Mouse (Mus musculus) kidney, adult 2 months (tissue): ENCODE results near the gene Zfp937. TPM values are rescaled to one million over a fixed set of nuclear protein-coding genes. Genes with fewer than 3 reads are reported as not detected.
"Not testable (repeated sequence)": the region's sequence is repeated elsewhere in the genome, so short reads cannot be mapped to it uniquely, and the experiment has no call there.

ENCODE experiments used
- DNase-seq: peaks from one replicate; pipeline ENCODE4 v3.0.0; 2021
- H3K27ac ChIP-seq: fragments of 200-500 bp; 2 replicates; pipeline ENCODE4 v1.5.1; 2012; ENCODE audit warnings: low read depth, low read length, control low read depth, inconsistent platforms; ENCODE audit not compliant: insufficient read depth
- H3K27me3 ChIP-seq: fragments of 200-500 bp; replicated peaks from 2 replicates; pipeline ENCODE4 v1.6.1; 2012; ENCODE audit warnings: mild to moderate bottlenecking, moderate library complexity, low read length, inconsistent platforms; ENCODE audit not compliant: control insufficient read depth, insufficient read depth
- H3K36me3 ChIP-seq: fragments of 200-500 bp; 2 replicates; pipeline ENCODE4 v1.6.1; 2012; ENCODE audit warnings: mild to moderate bottlenecking, moderate library complexity, low read length, inconsistent platforms; ENCODE audit not compliant: control insufficient read depth, insufficient read depth
- H3K4me1 ChIP-seq: fragments of 200-500 bp; 2 replicates; pipeline ENCODE4 v1.6.1; 2011; ENCODE audit warnings: low read length; ENCODE audit not compliant: control insufficient read depth, insufficient read depth
- H3K4me3 ChIP-seq: fragments of 200-500 bp; 2 replicates; pipeline ENCODE4 v1.5.1; 2011; ENCODE audit warnings: mild to moderate bottlenecking, low read depth, low read length, control low read depth; ENCODE audit not compliant: insufficient read depth
- CTCF ChIP-seq: fragments of 200-500 bp; conservative IDR thresholded peaks from 2 replicates; pipeline ENCODE4 v1.5.1; 2011; ENCODE audit warnings: low read depth, mild to moderate bottlenecking, control low read depth, low read length, moderate library complexity, mixed read lengths; ENCODE audit not compliant: insufficient read depth, insufficient read length
- POLR2A ChIP-seq: fragments of 200-500 bp; IDR thresholded peaks from one replicate; pipeline ENCODE4 v1.6.1; 2011; ENCODE audit warnings: low read depth, low read length, control low read depth
- WGBS: fragments of 180-500 bp; shearing (Covaris S2); methylation state at CpG from one replicate; pipeline ENCODE4 v1.1.7; 2018; 5-methylcytosine and 5-hydroxymethylcytosine counted together
- polyA plus RNA-seq: library from polyadenylated mRNA; depleted of rRNA; stranded (reverse); fragments of >200 nt; gene quantifications from 2 replicates; pipeline ENCODE4 v1.2.3, GENCODE M21; 2012; rRNA removed

Gene Zfp937
- 0.38 and 0.41 TPM in 2 replicates for polyA plus RNA-seq

- not testable (repeated sequence) for H3K4me1 ChIP-seq, H3K27me3 ChIP-seq, H3K36me3 ChIP-seq, H3K27ac ChIP-seq
- H3K4me3 ChIP-seq: peak within 1 kb of the TSS; percentile 64
- 1% methylated on average over 15 of the region's 15 CpGs for WGBS
- peak; percentile 95 for DNase-seq
These were observed at the start of gene Zfp937 for GRCm38 (mm10) chr2:150217600-150218362. TSS of gene Zfp937 (plus strand) at chr2:150218073.

GRCm38 (mm10) chr2:150173833-150174232 lies 44.0 kb upstream of the Zfp937 start:
- TF ChIP-seq CTCF (no peak), POLR2A (no peak)
- H3K4me1 ChIP-seq: no peaks in the 10 kb centered on the region
- H3K4me3 ChIP-seq: no peak overlapping the region
- no peak overlapping the region for H3K27ac ChIP-seq
- H3K27me3 ChIP-seq: no peaks in the 10 kb centered on the region
- DNase-seq: no peak
- no peaks in the 10 kb centered on the region for H3K36me3 ChIP-seq

GRCm38 (mm10) chr2:150179579-150179978 lies 38.3 kb upstream of the Zfp937 start, which contains the start of gene Gm10770:
TSS of gene Gm10770 (minus strand) at chr2:150179679.
- DNase-seq, H3K4me3 ChIP-seq: not testable (repeated sequence)
- 76% methylated on average over 4 of the region's 4 CpGs for WGBS

DNA sequence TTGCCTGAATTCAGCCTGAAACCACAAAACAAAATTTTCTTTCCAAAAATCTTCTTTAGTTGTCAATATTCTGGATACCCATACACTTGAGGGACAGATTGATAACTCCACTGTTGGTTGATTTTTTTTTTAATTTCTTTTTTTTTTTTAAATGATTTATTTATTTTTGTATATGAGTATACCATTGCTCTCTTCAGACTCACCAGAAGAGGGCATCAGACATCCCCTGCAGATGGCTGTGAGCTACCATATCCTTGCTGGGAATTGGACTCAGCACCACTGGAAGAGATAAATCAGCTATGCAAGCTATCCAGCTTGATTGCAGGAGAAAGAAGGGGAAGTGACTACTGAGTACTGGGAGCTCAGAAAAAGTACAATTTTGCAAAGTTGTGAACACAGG lies 36.8 kb upstream of the Zfp937 start:
- H3K4me1 ChIP-seq, H3K27ac ChIP-seq, DNase-seq, H3K27me3 ChIP-seq, H3K36me3 ChIP-seq, H3K4me3 ChIP-seq: not testable (repeated sequence)

More at GRCm38 (mm10) chr2:150179579-150179978, 38.3 kb upstream of the Zfp937 start, which contains the start of gene Gm10770:
- not testable (repeated sequence) for H3K36me3 ChIP-seq, H3K27me3 ChIP-seq, H3K4me1 ChIP-seq, H3K27ac ChIP-seq

DNA sequence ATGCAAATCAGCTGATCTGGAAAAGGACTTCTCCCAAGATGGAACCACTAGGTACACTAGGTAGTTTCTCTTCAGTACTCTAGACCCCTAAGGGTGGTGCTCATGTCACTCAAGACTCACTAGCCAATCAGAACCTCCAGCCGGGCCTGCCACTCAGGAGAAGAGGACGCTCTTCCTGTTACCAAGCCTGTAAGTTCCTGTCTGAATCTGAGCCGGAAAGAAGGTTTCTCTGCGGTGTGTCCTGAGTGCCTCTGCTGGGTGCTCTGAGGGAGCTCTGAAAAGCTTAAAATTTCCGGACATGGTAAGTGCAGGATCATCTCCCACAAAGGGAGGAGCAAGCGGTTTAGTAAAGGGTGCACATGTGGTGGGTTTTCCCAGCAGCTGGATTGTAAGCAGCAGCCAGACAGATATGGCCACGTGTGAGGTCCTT lies 36.3 kb upstream of the Zfp937 start, which contains the start of gene Gm14139:
Gene Gm14139, plus strand, starts transcription at position 186 of the 430 bp plus-strand sequence.
- H3K4me3 ChIP-seq, H3K4me1 ChIP-seq, H3K36me3 ChIP-seq, H3K27me3 ChIP-seq, H3K27ac ChIP-seq, DNase-seq: not testable (repeated sequence)
- WGBS: 83% methylated on average over 7 of the region's 7 CpGs

DNA sequence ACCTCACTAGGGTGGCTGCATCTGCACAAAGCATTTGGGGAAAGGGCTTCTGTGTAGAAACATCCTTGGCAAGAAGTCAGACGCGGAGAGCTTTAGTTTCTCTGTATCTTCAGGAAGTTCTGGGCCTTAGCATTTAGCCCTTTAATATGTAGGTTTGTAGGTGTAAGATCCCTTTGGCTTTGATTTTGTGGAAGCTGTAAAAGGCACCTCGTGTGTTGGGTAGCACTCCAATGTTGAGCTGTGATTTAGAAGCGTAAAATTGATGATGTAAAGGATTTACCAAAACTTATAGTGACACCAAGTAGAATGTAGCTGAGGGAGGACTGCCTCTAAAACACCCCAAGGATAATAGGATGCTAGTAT lies 471 bp downstream of the Zfp937 start:
- not testable (repeated sequence) for DNase-seq, H3K27ac ChIP-seq, H3K27me3 ChIP-seq, H3K36me3 ChIP-seq, H3K4me1 ChIP-seq
- peak overlapping the region; percentile 64 for H3K4me3 ChIP-seq
- 15% methylated on average over 4 of the region's 4 CpGs for WGBS

DNA sequence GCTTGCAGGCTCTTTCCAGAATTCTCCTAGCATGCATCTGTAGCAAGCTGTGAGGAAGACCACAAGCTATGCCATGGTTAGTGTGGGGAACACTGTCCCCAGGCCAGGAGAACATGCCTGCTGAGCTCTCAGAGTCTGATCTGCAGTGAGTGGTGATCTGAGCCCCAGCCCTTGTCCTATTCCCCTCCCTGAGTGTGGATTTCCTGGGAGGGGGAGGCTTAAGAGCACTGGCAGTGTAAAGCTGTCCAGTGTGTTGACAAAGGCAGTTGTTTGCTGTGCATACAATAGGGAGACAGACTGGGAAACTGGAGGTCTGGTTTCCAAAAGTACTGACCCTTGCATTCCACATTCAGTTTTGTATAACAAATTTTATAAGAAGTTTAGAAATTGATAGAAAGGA lies 5.4 kb downstream of the Zfp937 start:
- H3K4me3 ChIP-seq, H3K4me1 ChIP-seq, H3K36me3 ChIP-seq, H3K27ac ChIP-seq, H3K27me3 ChIP-seq, DNase-seq: not testable (repeated sequence)

DNA sequence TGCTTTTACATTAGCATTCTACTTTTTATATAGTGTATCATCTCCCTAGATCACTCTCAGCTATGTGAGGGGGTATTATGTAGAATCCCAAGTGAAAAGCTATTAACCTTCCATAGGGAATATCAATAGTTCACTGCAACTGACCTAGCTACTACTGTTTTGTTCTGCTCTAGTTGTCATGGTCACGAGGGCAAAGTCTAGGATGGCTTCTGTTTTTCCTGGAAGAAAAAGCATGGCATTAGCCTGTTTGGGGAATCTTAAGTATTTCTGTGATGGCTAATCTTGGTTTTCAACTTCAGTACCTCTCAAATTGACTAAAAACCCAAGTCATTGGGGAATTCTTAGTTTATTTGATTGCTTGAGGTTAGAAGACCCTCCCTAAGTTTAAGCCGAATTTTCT lies 25.3 kb downstream of the Zfp937 start:
- Histone ChIP-seq H3K4me1 (no peaks in the 10 kb centered on the region), H3K27me3 (no peaks in the 10 kb centered on the region), H3K4me3 (no peak overlapping the region), H3K27ac (no peak overlapping the region), H3K36me3 (peaks cover 6% of the 10 kb centered on the region)
- no peak for TF ChIP-seq CTCF
- TF ChIP-seq POLR2A: no peak
- peak; percentile 84 for DNase-seq
- WGBS: 73% methylated on average over 2 of the region's 2 CpGs

- DNase-seq, H3K4me1 ChIP-seq, H3K4me3 ChIP-seq, H3K27ac ChIP-seq, H3K27me3 ChIP-seq, H3K36me3 ChIP-seq: not testable (repeated sequence)
- WGBS: 60% methylated on average over 2 of the region's 2 CpGs
These were observed 37.6 kb downstream of the Zfp937 start, which contains the start of gene Gm21994 for GRCm38 (mm10) chr2:150255491-150255890. TSS of gene Gm21994 (minus strand) at chr2:150255591.

- not testable (repeated sequence) for H3K4me1 ChIP-seq, H3K27me3 ChIP-seq, DNase-seq, H3K4me3 ChIP-seq, H3K27ac ChIP-seq, H3K36me3 ChIP-seq
- 71% methylated on average over 2 of the region's 2 CpGs for WGBS
These were observed 39.0 kb downstream of the Zfp937 start for GRCm38 (mm10) chr2:150256861-150257260.

GRCm38 (mm10) chr2:150257291-150257690 lies 39.4 kb downstream of the Zfp937 start, which contains the start of gene Gm14124:
TSS of gene Gm14124 (plus strand) at chr2:150257517.
- 83% methylated on average over 4 of the region's 4 CpGs for WGBS
- not testable (repeated sequence) for H3K27ac ChIP-seq, H3K4me1 ChIP-seq, H3K36me3 ChIP-seq, DNase-seq, H3K4me3 ChIP-seq, H3K27me3 ChIP-seq
